Mouse (Mus musculus): ENCODE results near the gene Ccdc80. TPM values are rescaled to one million over a fixed set of nuclear protein-coding genes. Genes with fewer than 3 reads are reported as not detected.

Gene Ccdc80
- polyA plus RNA-seq, 1 experiment from 2014 or later: 104 TPM

DNA sequence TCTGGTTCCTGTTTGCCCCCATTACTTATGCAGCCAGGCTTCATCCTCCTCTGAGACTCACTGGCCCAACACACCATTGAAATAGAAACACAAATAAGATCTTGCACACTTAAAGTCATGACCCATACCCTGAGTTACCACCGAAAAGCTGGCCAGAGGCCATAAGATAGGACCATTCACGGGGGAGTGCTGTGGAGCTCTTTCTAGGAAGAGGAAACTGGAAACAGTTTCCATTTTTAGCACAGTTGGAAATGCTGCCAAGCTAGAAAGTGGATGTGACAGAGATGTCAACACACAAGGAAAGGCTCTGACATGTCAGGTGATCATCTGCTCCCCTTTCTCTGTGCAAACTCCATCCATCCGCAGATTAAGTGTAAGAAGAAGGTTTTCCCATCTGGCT, 7.7 kb downstream of the Ccdc80 start:
- no peaks in the 10 kb centered on the region for H3K9me3 ChIP-seq (replicated peaks; ENCODE audit: control insufficient read depth, low read length)
- no peak overlapping the region for H3K4me2 ChIP-seq (ENCODE audit: low read depth, low read length)
- no peak overlapping the region for H3K27ac ChIP-seq (ENCODE audit: low read length)
- no peaks in the 10 kb centered on the region for H3K36me3 ChIP-seq (ENCODE audit: control insufficient read depth, insufficient read depth, low read length)
- no peak for ATAC-seq (ENCODE audit: insufficient read depth, low FRiP score)
- no peaks in the 10 kb centered on the region for H3K27me3 ChIP-seq (ENCODE audit: control insufficient read depth, insufficient read depth, low read length)
- no peak overlapping the region for H3K4me3 ChIP-seq (replicated peaks; ENCODE audit: low read length)
- no peak overlapping the region for H3K9ac ChIP-seq (ENCODE audit: low read length)
- WGBS: 58% methylated on average over 3 of the region's 3 CpGs
- peaks cover 2% of the 10 kb centered on the region; the same call in 1 of the 2 replicates for H3K4me1 ChIP-seq (ENCODE audit: control insufficient read depth, insufficient read depth, low read length)

DNA sequence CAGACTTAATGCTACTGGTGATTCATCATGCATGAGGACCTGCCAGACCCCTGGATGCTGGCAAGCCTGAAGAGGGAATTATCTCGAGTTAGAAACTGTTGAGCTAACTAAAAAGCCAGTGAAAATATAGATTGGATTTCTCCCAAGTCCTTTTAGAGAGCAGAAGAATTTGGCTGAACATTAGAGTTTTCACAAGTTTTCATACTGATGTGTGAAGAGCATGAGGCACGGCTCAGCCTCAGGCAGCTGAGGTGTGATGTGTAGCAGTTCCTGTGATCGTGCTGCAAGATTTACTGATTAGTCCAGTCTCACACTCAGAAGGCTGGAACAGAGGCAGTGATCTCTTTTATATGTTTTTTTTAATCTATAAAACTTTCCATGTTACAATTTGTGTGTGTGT, 11.8 kb downstream of the Ccdc80 start:
- H3K4me2 ChIP-seq (ENCODE audit: low read depth, low read length): no peak overlapping the region
- H3K4me1 ChIP-seq (ENCODE audit: control insufficient read depth, insufficient read depth, low read length): 0 out of 2 replicates have a peak, but pooled peaks cover 2% of the 10 kb centered on the region
- ATAC-seq (ENCODE audit: insufficient read depth, low FRiP score): no peak
- H3K9ac ChIP-seq (ENCODE audit: low read length): no peak overlapping the region
- WGBS: 46% methylated on average over 3 of the region's 3 CpGs
- no peaks in the 10 kb centered on the region for H3K36me3 ChIP-seq (ENCODE audit: control insufficient read depth, insufficient read depth, low read length)
- no peaks in the 10 kb centered on the region for H3K9me3 ChIP-seq (replicated peaks; ENCODE audit: control insufficient read depth, low read length)
- H3K4me3 ChIP-seq (replicated peaks; ENCODE audit: low read length): no peak overlapping the region
- H3K27me3 ChIP-seq (ENCODE audit: control insufficient read depth, insufficient read depth, low read length): no peaks in the 10 kb centered on the region
- no peak overlapping the region for H3K27ac ChIP-seq (ENCODE audit: low read length)

DNA sequence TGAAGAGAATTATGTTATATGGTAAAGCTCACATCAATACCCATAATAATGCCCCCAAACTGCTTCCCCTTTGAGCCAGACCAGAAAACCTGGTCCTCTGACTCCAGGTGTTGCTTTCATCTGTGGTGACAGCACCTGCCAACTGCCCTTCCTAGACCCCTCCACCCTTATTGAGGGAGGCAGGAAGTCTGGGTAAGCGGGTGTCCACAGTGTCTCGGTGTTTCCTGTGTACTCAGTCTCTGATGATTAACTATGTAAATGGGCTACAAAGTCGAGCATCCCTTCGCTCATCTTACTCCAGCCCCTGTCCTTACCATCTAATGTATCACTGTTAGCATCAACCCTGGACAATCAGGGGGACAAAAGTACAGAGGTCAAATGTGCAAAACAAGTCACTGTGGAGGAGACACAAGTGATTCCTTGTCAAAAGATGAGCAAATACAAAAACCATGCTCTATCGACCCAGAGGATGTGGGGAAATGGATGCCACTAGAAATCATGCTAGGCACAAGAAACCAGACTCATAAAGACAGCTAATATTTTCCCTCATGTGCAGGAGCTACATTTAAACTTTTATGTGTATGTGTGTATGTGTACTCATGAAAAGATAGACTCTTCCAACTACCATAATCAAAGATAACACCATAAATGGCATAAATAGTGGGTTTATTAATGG, 15.1 kb downstream of the Ccdc80 start:
- Histone ChIP-seq H3K9ac (ENCODE audit: low read length) (no peak overlapping the region), H3K4me2 (ENCODE audit: low read depth, low read length) (no peak overlapping the region), H3K4me1 (ENCODE audit: control insufficient read depth, insufficient read depth, low read length) (no peaks in the 10 kb centered on the region), H3K36me3 (ENCODE audit: control insufficient read depth, insufficient read depth, low read length) (no peaks in the 10 kb centered on the region), H3K27ac (ENCODE audit: low read length) (no peak overlapping the region), H3K27me3 (ENCODE audit: control insufficient read depth, insufficient read depth, low read length) (no peaks in the 10 kb centered on the region), H3K9me3 (replicated peaks; ENCODE audit: control insufficient read depth, low read length) (no peaks in the 10 kb centered on the region), H3K4me3 (replicated peaks; ENCODE audit: low read length) (no peak overlapping the region)
- whole genome bisulfite sequencing: 57% methylated on average over 5 of the region's 5 CpGs
- ATAC-seq (ENCODE audit: insufficient read depth, low FRiP score): no peak

- Histone ChIP-seq H3K27ac (ENCODE audit: low read length) (no peak overlapping the region), H3K4me2 (ENCODE audit: low read depth, low read length) (no peak overlapping the region), H3K36me3 (ENCODE audit: control insufficient read depth, insufficient read depth, low read length) (no peaks in the 10 kb centered on the region), H3K9me3 (replicated peaks; ENCODE audit: control insufficient read depth, low read length) (no peaks in the 10 kb centered on the region), H3K27me3 (ENCODE audit: control insufficient read depth, insufficient read depth, low read length) (no peaks in the 10 kb centered on the region), H3K4me3 (replicated peaks; ENCODE audit: low read length) (no peak overlapping the region), H3K4me1 (ENCODE audit: control insufficient read depth, insufficient read depth, low read length) (no peaks in the 10 kb centered on the region), H3K9ac (ENCODE audit: low read length) (no peak overlapping the region)
- WGBS: 31% methylated on average over 4 of the region's 4 CpGs
- ATAC-seq (ENCODE audit: insufficient read depth, low FRiP score): peak; percentile 83; the same call in 1 of the 2 replicates
These were observed 17.3 kb downstream of the Ccdc80 start for GRCm38 (mm10) chr16:45110498-45110897.

DNA sequence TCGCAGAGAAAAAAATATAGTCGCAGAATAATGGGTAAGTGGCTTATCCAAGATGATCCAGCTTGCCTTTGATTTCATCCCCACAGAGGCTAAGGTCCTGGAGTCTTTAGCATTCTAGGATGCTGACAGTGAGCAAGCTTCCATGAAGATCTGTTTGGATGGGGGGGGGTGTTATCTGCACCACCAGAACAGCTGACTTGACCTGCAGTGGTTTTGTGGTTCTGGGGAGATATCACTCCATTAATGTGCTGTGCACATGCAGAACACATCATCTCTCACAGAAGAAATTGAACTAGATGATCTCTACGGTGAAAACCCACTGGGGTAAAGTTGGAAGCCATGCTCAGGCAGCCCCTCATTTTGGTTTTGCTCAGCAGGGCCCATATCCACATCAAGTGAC, 24.0 kb downstream of the Ccdc80 start:
- ATAC-seq (ENCODE audit: insufficient read depth, low FRiP score): no peak
- Histone ChIP-seq H3K27ac (ENCODE audit: low read length) (no peak overlapping the region), H3K27me3 (ENCODE audit: control insufficient read depth, insufficient read depth, low read length) (no peaks in the 10 kb centered on the region), H3K9me3 (replicated peaks; ENCODE audit: control insufficient read depth, low read length) (no peaks in the 10 kb centered on the region), H3K4me3 (replicated peaks; ENCODE audit: low read length) (no peak overlapping the region), H3K36me3 (ENCODE audit: control insufficient read depth, insufficient read depth, low read length) (no peaks in the 10 kb centered on the region), H3K9ac (ENCODE audit: low read length) (no peak overlapping the region), H3K4me1 (ENCODE audit: control insufficient read depth, insufficient read depth, low read length) (no peaks in the 10 kb centered on the region), H3K4me2 (ENCODE audit: low read depth, low read length) (no peak overlapping the region)
- WGBS: 88% methylated on average over 3 of the region's 3 CpGs

DNA sequence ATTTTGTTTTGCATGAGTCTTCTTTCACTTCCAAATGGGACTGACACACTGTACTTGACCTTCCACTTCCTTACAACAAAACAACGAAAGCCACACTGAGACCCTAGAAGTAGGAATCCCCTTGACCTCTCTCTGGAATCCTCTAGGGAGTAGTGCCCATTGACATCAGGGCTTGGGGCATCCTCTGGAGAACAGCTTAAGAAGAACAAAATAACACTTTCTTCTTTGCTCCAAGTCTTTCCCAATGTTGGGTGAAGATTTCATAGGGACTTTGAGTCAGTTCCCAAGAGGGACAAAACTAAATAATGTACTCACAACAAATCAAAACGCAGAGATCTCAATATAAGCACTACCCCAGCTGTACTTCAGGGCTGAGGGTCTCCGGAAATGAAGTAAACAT, 25.6 kb downstream of the Ccdc80 start:
- no peaks in the 10 kb centered on the region for H3K36me3 ChIP-seq (ENCODE audit: control insufficient read depth, insufficient read depth, low read length)
- no peaks in the 10 kb centered on the region for H3K27me3 ChIP-seq (ENCODE audit: control insufficient read depth, insufficient read depth, low read length)
- H3K9ac ChIP-seq (ENCODE audit: low read length): no peak overlapping the region
- H3K4me1 ChIP-seq (ENCODE audit: control insufficient read depth, insufficient read depth, low read length): no peaks in the 10 kb centered on the region
- H3K9me3 ChIP-seq (replicated peaks; ENCODE audit: control insufficient read depth, low read length): no peaks in the 10 kb centered on the region
- WGBS: 74% methylated on average over 3 of the region's 3 CpGs
- no peak overlapping the region for H3K27ac ChIP-seq (ENCODE audit: low read length)
- no peak for ATAC-seq (ENCODE audit: insufficient read depth, low FRiP score)
- no peak overlapping the region for H3K4me3 ChIP-seq (replicated peaks; ENCODE audit: low read length)
- H3K4me2 ChIP-seq (ENCODE audit: low read depth, low read length): no peak overlapping the region

- H3K4me2 ChIP-seq (ENCODE audit: low read depth, low read length): no peak overlapping the region
- H3K9me3 ChIP-seq (replicated peaks; ENCODE audit: control insufficient read depth, low read length): no peaks in the 10 kb centered on the region
- H3K27ac ChIP-seq (ENCODE audit: low read length): no peak overlapping the region
- peak; percentile 17; the same call in 1 of the 2 replicates for ATAC-seq (ENCODE audit: insufficient read depth, low FRiP score)
- no peak overlapping the region for H3K4me3 ChIP-seq (replicated peaks; ENCODE audit: low read length)
- no peaks in the 10 kb centered on the region for H3K36me3 ChIP-seq (ENCODE audit: control insufficient read depth, insufficient read depth, low read length)
- no peak overlapping the region for H3K9ac ChIP-seq (ENCODE audit: low read length)
- 40% methylated on average over 5 of the region's 5 CpGs for WGBS
- H3K27me3 ChIP-seq (ENCODE audit: control insufficient read depth, insufficient read depth, low read length): no peaks in the 10 kb centered on the region
- H3K4me1 ChIP-seq (ENCODE audit: control insufficient read depth, insufficient read depth, low read length): no peaks in the 10 kb centered on the region
These were observed 27.7 kb downstream of the Ccdc80 start for GRCm38 (mm10) chr16:45120844-45121425.

DNA sequence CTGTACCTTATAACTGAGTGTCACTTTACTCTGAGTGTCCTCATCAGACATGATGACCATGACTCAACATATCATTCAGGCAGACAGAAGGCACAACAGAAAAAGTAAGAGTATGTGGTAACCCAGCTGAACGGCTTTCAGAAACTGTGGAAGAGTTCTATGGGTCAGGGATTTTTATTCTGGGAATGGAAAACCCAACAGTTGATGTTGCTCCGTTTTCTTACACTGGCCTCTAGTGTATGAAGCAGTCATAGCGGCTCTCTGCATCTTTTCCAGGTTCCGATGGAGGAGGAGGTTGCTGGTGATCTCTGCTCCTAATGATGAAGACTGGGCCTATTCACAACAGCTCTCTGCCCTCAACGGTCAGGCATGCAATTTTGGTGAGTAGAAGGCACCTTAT, 29.4 kb downstream of the Ccdc80 start:
- Histone ChIP-seq H3K4me2 (ENCODE audit: low read depth, low read length) (no peak overlapping the region), H3K36me3 (ENCODE audit: control insufficient read depth, insufficient read depth, low read length) (no peaks in the 10 kb centered on the region), H3K4me1 (ENCODE audit: control insufficient read depth, insufficient read depth, low read length) (no peaks in the 10 kb centered on the region), H3K4me3 (replicated peaks; ENCODE audit: low read length) (no peak overlapping the region), H3K27me3 (ENCODE audit: control insufficient read depth, insufficient read depth, low read length) (no peaks in the 10 kb centered on the region), H3K9ac (ENCODE audit: low read length) (no peak overlapping the region), H3K9me3 (replicated peaks; ENCODE audit: control insufficient read depth, low read length) (no peaks in the 10 kb centered on the region), H3K27ac (ENCODE audit: low read length) (no peak overlapping the region)
- 65% methylated on average over 5 of the region's 5 CpGs for WGBS
- no peak for ATAC-seq (ENCODE audit: insufficient read depth, low FRiP score)

GRCm38 (mm10) chr16:45124230-45125203, 31.3 kb downstream of the Ccdc80 start:
- WGBS: 52% methylated on average over 9 of the region's 9 CpGs
- Histone ChIP-seq H3K9ac (ENCODE audit: low read length) (no peak overlapping the region), H3K27me3 (ENCODE audit: control insufficient read depth, insufficient read depth, low read length) (no peaks in the 10 kb centered on the region), H3K9me3 (replicated peaks; ENCODE audit: control insufficient read depth, low read length) (no peaks in the 10 kb centered on the region), H3K36me3 (ENCODE audit: control insufficient read depth, insufficient read depth, low read length) (no peaks in the 10 kb centered on the region), H3K27ac (ENCODE audit: low read length) (peak overlapping the region; percentile 70), H3K4me3 (replicated peaks; ENCODE audit: low read length) (no peak overlapping the region), H3K4me1 (ENCODE audit: control insufficient read depth, insufficient read depth, low read length) (no peaks in the 10 kb centered on the region), H3K4me2 (ENCODE audit: low read depth, low read length) (no peak overlapping the region)
- ATAC-seq (ENCODE audit: insufficient read depth, low FRiP score): no peak

Measured in stomach, embryonic 16.5 days (tissue).